Mouse (Mus musculus): Measurements from ENCODE around the gene Sf1. TPM values are rescaled to one million over a fixed set of nuclear protein-coding genes. Genes with fewer than 3 reads are reported as not detected.

Sf1 gene
- polyA plus RNA-seq, 1 experiment from 2014 or later: 224 TPM

DNA sequence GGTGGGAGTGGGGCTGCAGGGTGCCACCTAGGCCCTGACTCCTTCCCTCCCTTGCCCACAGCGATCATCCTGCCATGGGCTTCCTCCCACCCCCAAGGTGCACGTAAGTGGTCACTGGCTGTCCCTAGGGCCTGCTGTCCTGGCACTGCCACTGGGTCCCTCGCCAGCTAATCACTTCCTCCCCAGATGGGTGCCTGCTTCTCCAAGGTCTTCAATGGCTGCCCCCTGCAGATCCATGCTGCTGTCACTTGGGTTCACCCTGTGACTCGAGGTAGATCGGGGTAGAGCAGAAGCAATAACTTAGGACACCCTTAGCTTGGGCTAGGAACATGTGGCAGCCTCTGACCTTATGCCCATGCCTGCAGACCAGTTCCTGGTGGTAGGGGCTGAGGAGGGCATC is 17.5 kb upstream of the Sf1 start:
- Histone ChIP-seq H3K4me2 (ENCODE audit: low read depth) (no peak overlapping the region), H3K9ac (ENCODE audit: low read length) (no peak overlapping the region), H3K4me3 (ENCODE audit: low read depth, low read length) (no peak overlapping the region), H3K27me3 (ENCODE audit: control insufficient read depth, insufficient read depth, low read length) (no peaks in the 10 kb centered on the region), H3K27ac (ENCODE audit: low read depth, low read length) (no peak overlapping the region), H3K4me1 (ENCODE audit: control insufficient read depth, insufficient read depth, low read length) (no peaks in the 10 kb centered on the region), H3K9me3 (ENCODE audit: control insufficient read depth, low read length) (no peaks in the 10 kb centered on the region), H3K36me3 (ENCODE audit: control insufficient read depth, insufficient read depth, low read length) (peaks cover 11% of the 10 kb centered on the region)
- no peak for ATAC-seq (ENCODE audit: insufficient read depth, low FRiP score, low TSS enrichment)
- WGBS: 91% methylated on average over 5 of the region's 5 CpGs
- DNase-seq (ENCODE audit: low spot score): no peak

DNA sequence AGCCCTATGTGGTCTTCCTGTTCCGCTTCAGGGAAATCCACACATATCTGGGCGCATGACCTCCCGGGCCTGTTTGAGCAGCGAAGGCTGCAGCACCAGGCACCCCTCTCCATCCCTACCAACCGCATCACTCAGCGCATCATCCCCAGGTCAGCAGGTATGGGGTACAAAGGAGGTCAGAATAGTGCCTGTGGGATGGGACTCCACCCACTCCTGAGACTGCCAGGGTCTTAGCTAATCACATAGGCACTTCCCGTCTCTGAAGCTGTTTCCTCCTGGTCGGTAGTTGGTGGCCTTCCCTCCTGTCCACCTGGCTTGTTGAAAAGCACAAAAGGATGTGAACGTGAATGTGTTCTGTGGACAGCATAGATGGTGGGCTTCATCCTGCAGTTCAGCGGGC is 16.8 kb upstream of the Sf1 start:
- no peaks in the 10 kb centered on the region for H3K4me1 ChIP-seq (ENCODE audit: control insufficient read depth, insufficient read depth, low read length)

DNA sequence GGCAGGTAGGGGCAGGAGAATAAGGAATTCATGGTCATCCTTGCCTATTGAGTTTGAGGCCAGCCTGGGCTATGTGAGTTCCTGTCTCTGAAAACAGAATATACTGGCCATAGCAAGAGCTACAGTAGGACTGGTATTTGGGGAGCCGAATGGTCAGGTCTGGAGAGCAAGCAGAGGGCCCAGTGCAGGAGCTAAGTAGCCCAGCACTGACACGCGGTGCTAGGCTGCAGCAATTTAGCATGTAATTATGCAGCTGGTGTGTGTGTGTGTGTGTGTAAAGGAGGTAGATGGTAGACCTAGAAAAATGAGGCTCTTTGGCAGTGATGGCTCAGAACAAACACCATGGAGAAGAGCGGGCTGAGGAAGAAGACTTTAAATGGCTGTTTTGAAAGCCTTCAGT is 15.9 kb upstream of the Sf1 start:
- Histone ChIP-seq H3K9me3 (ENCODE audit: control insufficient read depth, low read length) (no peaks in the 10 kb centered on the region), H3K27me3 (ENCODE audit: control insufficient read depth, insufficient read depth, low read length) (no peaks in the 10 kb centered on the region), H3K4me2 (ENCODE audit: low read depth) (no peak overlapping the region), H3K36me3 (ENCODE audit: control insufficient read depth, insufficient read depth, low read length) (peaks cover 11% of the 10 kb centered on the region), H3K4me1 (ENCODE audit: control insufficient read depth, insufficient read depth, low read length) (no peaks in the 10 kb centered on the region), H3K4me3 (ENCODE audit: low read depth, low read length) (no peak overlapping the region), H3K27ac (ENCODE audit: low read depth, low read length) (no peak overlapping the region), H3K9ac (ENCODE audit: low read length) (no peak overlapping the region)
- 96% methylated on average over 4 of the region's 4 CpGs for WGBS
- ATAC-seq (ENCODE audit: insufficient read depth, low FRiP score, low TSS enrichment): no peak
- no peak for DNase-seq (ENCODE audit: low spot score)

More for the DNA sequence above, 16.8 kb upstream of the Sf1 start:
- H3K27ac ChIP-seq (ENCODE audit: low read depth, low read length): no peak overlapping the region
- ATAC-seq (ENCODE audit: insufficient read depth, low FRiP score, low TSS enrichment): no peak
- no peak for DNase-seq (ENCODE audit: low spot score)
- H3K4me3 ChIP-seq (ENCODE audit: low read depth, low read length): no peak overlapping the region
- 92% methylated on average over 10 of the region's 10 CpGs for WGBS
- H3K36me3 ChIP-seq (ENCODE audit: control insufficient read depth, insufficient read depth, low read length): peaks cover 11% of the 10 kb centered on the region
- H3K4me2 ChIP-seq (ENCODE audit: low read depth): no peak overlapping the region
- no peaks in the 10 kb centered on the region for H3K27me3 ChIP-seq (ENCODE audit: control insufficient read depth, insufficient read depth, low read length)
- H3K9ac ChIP-seq (ENCODE audit: low read length): no peak overlapping the region
- H3K9me3 ChIP-seq (ENCODE audit: control insufficient read depth, low read length): no peaks in the 10 kb centered on the region

DNA sequence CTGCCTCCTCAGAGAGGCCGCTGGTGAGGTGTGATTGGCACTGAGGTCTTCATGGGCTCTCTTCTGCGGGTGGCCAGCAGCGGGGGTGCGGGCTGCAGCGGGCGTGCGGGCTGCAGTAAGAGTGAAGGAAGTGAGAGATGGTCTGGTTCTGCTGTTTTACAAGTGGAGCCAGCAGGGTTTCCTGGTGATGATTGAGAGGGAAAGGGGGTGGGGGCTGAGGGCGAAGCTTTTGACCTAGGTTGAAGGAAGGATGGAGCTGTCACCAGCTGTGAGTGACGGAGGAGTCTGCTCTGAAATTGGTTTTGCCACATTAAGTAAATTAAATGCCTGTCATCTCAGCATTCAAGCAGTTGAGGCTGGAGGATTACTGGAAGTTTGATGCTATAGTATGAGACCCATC is 14.8 kb upstream of the Sf1 start:
- H3K27ac ChIP-seq (ENCODE audit: low read depth, low read length): 0 out of 2 replicates have a peak overlapping the region, but pooled peaks have one; percentile 34
- H3K4me3 ChIP-seq (ENCODE audit: low read depth, low read length): no peak overlapping the region
- no peaks in the 10 kb centered on the region for H3K4me1 ChIP-seq (ENCODE audit: control insufficient read depth, insufficient read depth, low read length)
- no peak overlapping the region for H3K9ac ChIP-seq (ENCODE audit: low read length)
- WGBS: 57% methylated on average over 9 of the region's 9 CpGs
- DNase-seq (ENCODE audit: low spot score) (no peak), ATAC-seq (ENCODE audit: insufficient read depth, low FRiP score, low TSS enrichment) (no peak)
- no peaks in the 10 kb centered on the region for H3K27me3 ChIP-seq (ENCODE audit: control insufficient read depth, insufficient read depth, low read length)
- H3K36me3 ChIP-seq (ENCODE audit: control insufficient read depth, insufficient read depth, low read length): peaks cover 11% of the 10 kb centered on the region
- H3K9me3 ChIP-seq (ENCODE audit: control insufficient read depth, low read length): no peaks in the 10 kb centered on the region
- no peak overlapping the region for H3K4me2 ChIP-seq (ENCODE audit: low read depth)

DNA sequence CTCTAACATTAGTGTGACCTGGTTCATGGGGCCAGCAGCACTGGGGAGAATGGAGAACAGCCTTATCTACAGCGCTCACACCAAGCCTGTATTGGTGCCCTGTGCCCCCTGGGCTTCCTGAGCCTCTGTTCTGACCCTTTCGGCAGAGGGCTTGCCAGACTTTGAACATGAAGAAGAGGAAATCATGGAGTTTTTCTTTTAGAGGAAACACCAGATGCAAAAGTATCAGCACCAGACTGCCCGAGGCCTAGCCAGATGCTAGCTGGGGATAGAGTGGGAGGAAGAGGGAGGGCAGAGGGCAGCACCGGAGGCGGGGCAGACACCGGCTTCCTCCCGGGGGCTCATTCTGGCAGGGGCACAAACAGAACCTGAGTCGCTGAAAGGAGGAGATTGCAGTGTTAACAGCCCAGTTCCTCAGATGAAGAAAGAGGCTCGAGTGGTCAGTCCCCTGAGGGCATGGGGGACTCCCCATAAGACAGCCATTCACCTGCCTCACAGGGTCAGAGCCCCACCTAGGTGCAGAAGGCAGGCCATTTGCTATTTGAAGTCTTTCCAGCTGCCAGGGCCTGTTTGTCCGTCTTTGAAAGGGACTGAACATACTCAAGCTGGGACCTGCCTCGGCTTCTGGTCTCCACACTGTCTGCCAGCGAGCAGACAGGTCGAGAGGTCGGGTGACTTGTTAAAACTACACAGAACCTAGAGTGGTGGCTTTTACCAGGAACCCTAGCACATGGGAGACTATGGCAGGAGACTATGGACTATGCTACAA is 14.1 kb upstream of the Sf1 start:
- Histone ChIP-seq H3K27ac (ENCODE audit: low read depth, low read length) (0 out of 2 replicates have a peak overlapping the region, but pooled peaks have one; percentile 8), H3K4me1 (ENCODE audit: control insufficient read depth, insufficient read depth, low read length) (no peaks in the 10 kb centered on the region), H3K4me2 (ENCODE audit: low read depth) (no peak overlapping the region), H3K9ac (ENCODE audit: low read length) (no peak overlapping the region), H3K36me3 (ENCODE audit: control insufficient read depth, insufficient read depth, low read length) (peaks cover 9% of the 10 kb centered on the region), H3K4me3 (ENCODE audit: low read depth, low read length) (no peak overlapping the region), H3K9me3 (ENCODE audit: control insufficient read depth, low read length) (no peaks in the 10 kb centered on the region), H3K27me3 (ENCODE audit: control insufficient read depth, insufficient read depth, low read length) (no peaks in the 10 kb centered on the region)
- ATAC-seq (ENCODE audit: insufficient read depth, low FRiP score, low TSS enrichment) (no peak), DNase-seq (ENCODE audit: low spot score) (no peak)
- WGBS: 35% methylated on average over 14 of the region's 14 CpGs

DNA sequence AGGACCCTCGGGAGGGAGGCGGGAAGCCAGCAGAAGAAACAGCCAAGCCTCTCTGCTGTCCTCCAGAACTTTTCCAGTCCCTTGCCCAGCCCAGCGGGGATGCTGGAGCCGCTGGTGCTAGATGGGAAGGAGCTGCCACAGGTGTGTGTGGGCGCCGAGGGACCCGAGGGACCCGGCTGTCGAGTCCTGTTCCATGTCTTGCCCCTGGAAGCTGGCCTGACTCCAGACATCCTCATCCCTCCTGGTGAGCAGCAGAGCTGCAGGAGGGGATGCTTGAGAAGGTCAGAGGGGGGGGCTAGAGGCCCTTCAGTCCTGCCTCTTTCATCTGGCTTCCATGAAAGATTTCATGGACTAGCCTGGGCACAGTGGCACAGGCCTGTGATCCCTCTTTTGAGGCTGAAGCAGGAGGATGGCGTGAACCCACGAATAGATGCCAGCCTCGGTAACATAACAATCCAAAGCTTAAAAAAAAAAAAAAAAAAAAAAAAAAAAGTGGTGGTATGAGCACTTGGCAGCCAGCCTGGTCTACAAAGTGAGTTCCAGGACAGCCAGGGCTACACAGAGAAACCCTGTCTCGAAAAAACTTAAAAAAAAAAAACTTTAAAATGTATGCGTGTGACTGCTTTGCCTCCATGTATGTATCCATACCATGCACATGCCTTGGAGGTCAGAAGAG is 11.9 kb upstream of the Sf1 start:
- Histone ChIP-seq H3K27ac (ENCODE audit: low read depth, low read length) (no peak overlapping the region), H3K4me3 (ENCODE audit: low read depth, low read length) (no peak overlapping the region), H3K27me3 (ENCODE audit: control insufficient read depth, insufficient read depth, low read length) (no peaks in the 10 kb centered on the region), H3K4me2 (ENCODE audit: low read depth) (no peak overlapping the region), H3K36me3 (ENCODE audit: control insufficient read depth, insufficient read depth, low read length) (peaks cover under 1% of the 10 kb centered on the region), H3K4me1 (ENCODE audit: control insufficient read depth, insufficient read depth, low read length) (no peaks in the 10 kb centered on the region), H3K9ac (ENCODE audit: low read length) (no peak overlapping the region), H3K9me3 (ENCODE audit: control insufficient read depth, low read length) (no peaks in the 10 kb centered on the region)
- DNase-seq (ENCODE audit: low spot score): no peak
- no peak for ATAC-seq (ENCODE audit: insufficient read depth, low FRiP score, low TSS enrichment)
- WGBS: 68% methylated on average over 14 of the region's 14 CpGs

DNA sequence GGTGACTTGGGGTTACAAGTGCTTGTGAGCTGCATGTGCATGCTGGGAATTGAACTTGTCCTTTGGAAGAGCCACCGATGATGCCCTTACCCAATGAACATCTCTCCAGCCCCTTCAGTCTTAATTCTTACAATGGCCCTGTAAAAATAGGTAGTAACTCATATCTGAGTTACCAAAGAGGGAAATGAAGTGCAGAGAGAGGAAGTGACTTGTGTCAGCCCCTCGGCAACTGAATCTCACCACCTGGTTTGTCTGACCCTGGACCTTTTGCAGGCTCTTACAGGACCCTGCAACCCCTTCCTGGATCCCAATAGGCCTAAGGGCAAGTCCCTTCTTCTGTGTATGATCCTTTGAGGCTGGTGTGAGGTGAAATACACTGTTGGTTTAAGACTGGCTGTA is 11.4 kb upstream of the Sf1 start:
- 93% methylated on average over 2 of the region's 2 CpGs for WGBS
- DNase-seq (ENCODE audit: low spot score): no peak
- Histone ChIP-seq H3K36me3 (ENCODE audit: control insufficient read depth, insufficient read depth, low read length) (no peaks in the 10 kb centered on the region; the same call in 1 of the 2 replicates), H3K9ac (ENCODE audit: low read length) (no peak overlapping the region), H3K9me3 (ENCODE audit: control insufficient read depth, low read length) (no peaks in the 10 kb centered on the region), H3K4me1 (ENCODE audit: control insufficient read depth, insufficient read depth, low read length) (no peaks in the 10 kb centered on the region), H3K27ac (ENCODE audit: low read depth, low read length) (no peak overlapping the region), H3K4me2 (ENCODE audit: low read depth) (no peak overlapping the region), H3K27me3 (ENCODE audit: control insufficient read depth, insufficient read depth, low read length) (no peaks in the 10 kb centered on the region), H3K4me3 (ENCODE audit: low read depth, low read length) (no peak overlapping the region)
- no peak for ATAC-seq (ENCODE audit: insufficient read depth, low FRiP score, low TSS enrichment)

DNA sequence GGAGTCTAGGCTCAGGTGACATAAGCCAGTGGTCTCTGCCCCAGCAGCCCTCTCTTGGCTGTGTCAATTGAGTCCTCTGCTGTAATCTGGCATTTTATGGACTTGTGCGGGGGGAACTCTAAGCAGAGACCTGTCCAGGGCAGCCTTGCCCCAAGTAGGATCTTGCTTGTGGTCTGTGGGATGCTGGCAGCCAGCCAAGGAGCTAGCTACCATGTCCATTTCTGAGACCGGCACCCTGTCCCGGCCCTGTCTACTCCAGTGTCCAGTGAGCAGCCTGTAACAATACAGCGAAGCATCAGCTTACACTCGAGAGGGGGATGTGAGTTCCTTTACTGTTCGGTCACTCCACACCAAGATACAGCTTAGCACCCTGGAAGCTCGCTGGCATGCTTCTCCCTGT is 9.5 kb upstream of the Sf1 start:
- 86% methylated on average over 7 of the region's 7 CpGs for WGBS

DNA sequence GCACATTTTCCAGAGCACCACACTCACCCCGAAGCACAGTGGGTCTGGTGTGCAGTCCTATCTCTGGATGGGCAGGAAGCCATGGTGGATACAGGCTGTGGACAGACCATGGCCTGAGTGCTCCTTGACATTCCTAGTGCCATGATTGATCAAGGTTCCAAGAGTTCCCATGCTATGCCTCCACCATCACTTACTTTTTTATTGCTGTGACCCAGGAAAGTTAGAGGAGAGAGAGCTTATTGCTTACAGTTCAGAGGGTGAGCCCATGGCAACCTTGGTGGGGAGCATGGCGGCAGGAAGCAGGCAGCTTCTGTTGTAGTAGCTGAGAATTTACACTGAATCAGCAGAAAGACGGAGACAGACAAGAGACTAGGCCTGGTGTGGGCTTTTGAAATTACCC is 2.2 kb upstream of the Sf1 start:
- WGBS: 89% methylated on average over 3 of the region's 3 CpGs
- Histone ChIP-seq H3K4me3 (ENCODE audit: low read depth, low read length) (no peak overlapping the region), H3K27ac (ENCODE audit: low read depth, low read length) (no peak overlapping the region), H3K36me3 (ENCODE audit: control insufficient read depth, insufficient read depth, low read length) (peaks cover 6% of the 10 kb centered on the region; the same call in 1 of the 2 replicates), H3K4me2 (ENCODE audit: low read depth) (no peak overlapping the region), H3K27me3 (ENCODE audit: control insufficient read depth, insufficient read depth, low read length) (no peaks in the 10 kb centered on the region), H3K4me1 (ENCODE audit: control insufficient read depth, insufficient read depth, low read length) (peaks cover 15% of the 10 kb centered on the region), H3K9me3 (ENCODE audit: control insufficient read depth, low read length) (no peaks in the 10 kb centered on the region), H3K9ac (ENCODE audit: low read length) (no peak overlapping the region)
- ATAC-seq (ENCODE audit: insufficient read depth, low FRiP score, low TSS enrichment) (no peak), DNase-seq (ENCODE audit: low spot score) (no peak)

More for the DNA sequence above, 9.5 kb upstream of the Sf1 start:
- no peaks in the 10 kb centered on the region for H3K9me3 ChIP-seq (ENCODE audit: control insufficient read depth, low read length)
- ATAC-seq (ENCODE audit: insufficient read depth, low FRiP score, low TSS enrichment) (no peak), DNase-seq (ENCODE audit: low spot score) (no peak)
- H3K4me1 ChIP-seq (ENCODE audit: control insufficient read depth, insufficient read depth, low read length): no peaks in the 10 kb centered on the region
- no peak overlapping the region for H3K4me3 ChIP-seq (ENCODE audit: low read depth, low read length)
- no peak overlapping the region for H3K4me2 ChIP-seq (ENCODE audit: low read depth)
- no peaks in the 10 kb centered on the region for H3K27me3 ChIP-seq (ENCODE audit: control insufficient read depth, insufficient read depth, low read length)
- no peak overlapping the region for H3K27ac ChIP-seq (ENCODE audit: low read depth, low read length)
- no peak overlapping the region for H3K9ac ChIP-seq (ENCODE audit: low read length)
- no peaks in the 10 kb centered on the region; the same call in 1 of the 2 replicates for H3K36me3 ChIP-seq (ENCODE audit: control insufficient read depth, insufficient read depth, low read length)

Data from neural tube, embryonic 11.5 days (tissue).